Mouse (Mus musculus): ENCODE data around the gene Pcnx. TPM values are rescaled to one million over a fixed set of nuclear protein-coding genes. Genes with fewer than 3 reads are reported as not detected.
"Not testable (repeated sequence)": the region's sequence is repeated elsewhere in the genome, so short reads cannot be mapped to it uniquely, and the experiment has no call there.

Gene Pcnx
- polyA plus RNA-seq, 1 experiment from 2014 or later, result 27.7 TPM

DNA sequence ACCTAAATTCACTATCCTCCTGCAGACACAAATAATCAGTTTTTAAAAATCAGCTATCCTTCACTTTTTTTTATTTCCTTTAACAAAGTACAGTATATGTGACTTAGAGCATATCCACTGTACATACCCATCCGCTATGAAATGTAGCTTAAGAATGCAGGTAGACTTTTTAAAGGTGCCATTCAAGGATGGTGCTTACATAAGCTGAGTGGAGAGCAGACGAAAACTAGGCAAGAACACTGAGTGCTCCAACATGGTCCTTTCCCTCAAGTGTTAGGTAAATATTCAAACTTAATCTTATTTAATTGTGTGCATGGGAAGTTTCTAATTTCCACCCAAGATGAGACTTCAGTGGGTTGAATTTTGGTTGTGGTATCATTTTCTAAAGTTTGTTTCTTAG is 119.5 kb downstream of the Pcnx start:
- Histone ChIP-seq H3K27ac (no peak overlapping the region), H3K4me3 (ENCODE audit: inconsistent target) (no peak overlapping the region), H3K36me3 (ENCODE audit: inconsistent target) (peaks cover 71% of the 10 kb centered on the region), H3K79me2 (ENCODE audit: inconsistent target) (no peaks in the 10 kb centered on the region)
- 100% methylated on average over 2 of the region's 2 CpGs for WGBS (ENCODE audit: missing documents)

DNA sequence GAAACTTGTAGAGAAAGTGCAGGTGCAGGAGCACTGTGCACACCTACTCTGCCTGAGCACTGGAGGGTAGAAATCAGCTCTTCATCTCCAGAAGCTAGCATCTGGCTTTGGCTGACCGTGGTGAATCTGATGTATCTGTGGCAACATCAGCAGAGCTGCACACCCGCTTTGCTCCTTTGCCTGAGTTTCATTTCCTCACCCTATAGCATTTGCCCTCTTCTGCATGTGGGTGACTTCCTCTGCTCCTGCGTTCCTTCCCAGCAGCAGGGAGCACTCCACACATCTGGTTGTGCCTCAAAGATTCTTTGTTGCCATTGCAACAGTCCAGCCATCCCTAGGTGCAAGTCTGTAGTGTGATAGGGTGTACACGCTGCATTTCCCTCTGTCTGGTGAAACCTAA is 132.3 kb downstream of the Pcnx start:
- Histone ChIP-seq H3K79me2 (ENCODE audit: inconsistent target) (no peaks in the 10 kb centered on the region), H3K4me3 (ENCODE audit: inconsistent target) (no peak overlapping the region), H3K36me3 (ENCODE audit: inconsistent target) (peaks cover 56% of the 10 kb centered on the region; the same call in 1 of the 2 replicates), H3K27ac (no peak overlapping the region)
- 27% methylated on average over 4 of the region's 4 CpGs for WGBS (ENCODE audit: missing documents)

- Histone ChIP-seq H3K36me3 (ENCODE audit: inconsistent target) (peaks cover 47% of the 10 kb centered on the region; the same call in 1 of the 2 replicates), H3K27ac (no peak overlapping the region), H3K4me3 (ENCODE audit: inconsistent target) (no peak overlapping the region), H3K79me2 (ENCODE audit: inconsistent target) (no peaks in the 10 kb centered on the region)
- WGBS (ENCODE audit: missing documents), result 91% methylated on average over 6 of the region's 6 CpGs
Measured at GRCm38 (mm10) chr12:81992996-81993395, 133.2 kb downstream of the Pcnx start.

- no peak overlapping the region for H3K4me3 ChIP-seq (ENCODE audit: inconsistent target)
- H3K79me2 ChIP-seq (ENCODE audit: inconsistent target), result no peaks in the 10 kb centered on the region
- WGBS (ENCODE audit: missing documents), result 94% methylated on average over 20 of the region's 20 CpGs
- H3K36me3 ChIP-seq (ENCODE audit: inconsistent target), result peaks cover 31% of the 10 kb centered on the region; the same call in 1 of the 2 replicates
- H3K27ac ChIP-seq, result no peak overlapping the region
Measured at GRCm38 (mm10) chr12:81994911-81995667, 135.3 kb downstream of the Pcnx start.

DNA sequence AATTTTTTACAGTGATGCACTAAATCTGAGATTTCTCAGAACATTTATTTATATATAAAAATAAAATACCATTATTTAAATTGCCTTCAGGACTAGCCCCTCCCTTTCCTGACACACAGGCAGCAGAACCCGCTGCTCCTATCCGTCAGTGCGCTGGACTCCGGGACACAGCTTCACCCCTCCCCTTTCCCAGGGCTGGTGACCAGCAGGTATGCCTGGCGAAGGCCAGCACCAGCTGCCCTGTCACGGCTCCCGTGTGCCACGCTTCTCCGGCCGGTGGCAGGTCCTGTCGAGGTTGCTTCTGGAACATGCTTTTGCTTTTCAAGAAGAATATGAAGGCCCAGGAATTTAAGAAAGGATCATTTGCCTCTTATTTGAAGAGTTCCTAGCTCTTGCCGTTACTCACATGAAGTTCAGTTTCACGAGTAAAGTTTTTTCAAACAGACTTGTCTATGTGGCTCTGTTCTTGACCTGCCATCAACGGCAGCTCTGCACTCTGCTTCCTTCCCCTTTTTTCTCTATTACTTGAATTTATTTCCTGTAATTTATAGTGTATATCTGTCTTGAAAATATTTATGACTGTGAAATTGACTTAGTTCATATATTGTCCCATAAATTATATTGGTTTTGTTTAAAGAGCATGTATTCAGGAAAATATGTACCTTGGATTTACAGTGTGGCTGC is 137.0 kb downstream of the Pcnx start:
- Histone ChIP-seq H3K4me3 (ENCODE audit: inconsistent target) (no peak overlapping the region), H3K36me3 (ENCODE audit: inconsistent target) (peaks cover 14% of the 10 kb centered on the region; the same call in 1 of the 2 replicates), H3K79me2 (ENCODE audit: inconsistent target) (no peaks in the 10 kb centered on the region), H3K27ac (no peak overlapping the region)
- 28% methylated on average over 14 of the region's 14 CpGs for WGBS (ENCODE audit: missing documents)

- Histone ChIP-seq H3K4me3 (ENCODE audit: inconsistent target) (no peak overlapping the region), H3K36me3 (ENCODE audit: inconsistent target) (peaks cover 13% of the 10 kb centered on the region; the same call in 1 of the 2 replicates), H3K27ac (no peak overlapping the region), H3K79me2 (ENCODE audit: inconsistent target) (no peaks in the 10 kb centered on the region)
- WGBS (ENCODE audit: missing documents), result 45% methylated on average over 3 of the region's 3 CpGs
Measured at GRCm38 (mm10) chr12:81997497-81997896, 137.7 kb downstream of the Pcnx start.

DNA sequence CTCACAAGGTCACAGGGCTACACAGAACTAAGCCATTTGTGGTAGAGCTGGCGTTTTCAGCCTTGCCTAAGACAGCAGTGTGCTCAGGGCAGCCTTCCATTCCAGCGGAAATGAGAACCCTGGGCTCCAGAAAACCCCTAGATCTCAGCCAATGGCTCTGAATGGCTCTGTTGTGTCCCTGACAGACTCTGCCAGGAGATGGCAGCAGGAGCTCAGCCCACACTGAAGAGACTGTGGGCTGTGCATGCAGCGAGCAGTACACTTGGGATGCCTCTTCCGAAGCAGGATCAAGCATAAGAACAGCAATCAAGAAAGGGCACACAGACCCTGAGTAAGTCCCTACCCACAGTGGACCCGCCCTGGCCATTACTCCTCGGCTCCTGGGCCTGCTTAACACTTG is 142.9 kb downstream of the Pcnx start:
- no CpG with 5 or more reads among the region's 6 CpGs for WGBS (ENCODE audit: missing documents)
- not testable (repeated sequence) for H3K4me3 ChIP-seq (ENCODE audit: inconsistent target); H3K36me3 ChIP-seq (ENCODE audit: inconsistent target); H3K79me2 ChIP-seq (ENCODE audit: inconsistent target); H3K27ac ChIP-seq

- not testable (repeated sequence) for H3K79me2 ChIP-seq (ENCODE audit: inconsistent target); H3K36me3 ChIP-seq (ENCODE audit: inconsistent target); H3K27ac ChIP-seq; H3K4me3 ChIP-seq (ENCODE audit: inconsistent target)
- WGBS (ENCODE audit: missing documents), result no CpG with 5 or more reads among the region's 6 CpGs
Measured at GRCm38 (mm10) chr12:82025901-82026633, 166.2 kb downstream of the Pcnx start.

DNA sequence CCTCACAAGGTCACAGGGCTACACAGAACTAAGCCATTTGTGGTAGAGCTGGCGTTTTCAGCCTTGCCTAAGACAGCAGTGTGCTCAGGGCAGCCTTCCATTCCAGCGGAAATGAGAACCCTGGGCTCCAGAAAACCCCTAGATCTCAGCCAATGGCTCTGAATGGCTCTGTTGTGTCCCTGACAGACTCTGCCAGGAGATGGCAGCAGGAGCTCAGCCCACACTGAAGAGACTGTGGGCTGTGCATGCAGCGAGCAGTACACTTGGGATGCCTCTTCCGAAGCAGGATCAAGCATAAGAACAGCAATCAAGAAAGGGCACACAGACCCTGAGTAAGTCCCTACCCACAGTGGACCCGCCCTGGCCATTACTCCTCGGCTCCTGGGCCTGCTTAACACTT is 173.7 kb downstream of the Pcnx start:
- H3K36me3 ChIP-seq (ENCODE audit: inconsistent target); H3K79me2 ChIP-seq (ENCODE audit: inconsistent target); H3K4me3 ChIP-seq (ENCODE audit: inconsistent target); H3K27ac ChIP-seq: not testable (repeated sequence)
- no CpG with 5 or more reads among the region's 6 CpGs for WGBS (ENCODE audit: missing documents)

- WGBS (ENCODE audit: missing documents), result no CpG with 5 or more reads among the region's 6 CpGs
- not testable (repeated sequence) for H3K27ac ChIP-seq; H3K79me2 ChIP-seq (ENCODE audit: inconsistent target); H3K36me3 ChIP-seq (ENCODE audit: inconsistent target); H3K4me3 ChIP-seq (ENCODE audit: inconsistent target)
Measured at GRCm38 (mm10) chr12:82033973-82034372, 174.2 kb downstream of the Pcnx start.

GRCm38 (mm10) chr12:82044078-82044477 is 184.3 kb downstream of the Pcnx start:
- not testable (repeated sequence) for H3K79me2 ChIP-seq (ENCODE audit: inconsistent target); H3K27ac ChIP-seq; H3K36me3 ChIP-seq (ENCODE audit: inconsistent target); H3K4me3 ChIP-seq (ENCODE audit: inconsistent target)
- no CpG with 5 or more reads among the region's 4 CpGs for WGBS (ENCODE audit: missing documents)

Other genes starting within 250 kb of the Pcnx start
- gene Ttc9, start 228.8 kb upstream of the Pcnx start, polyA plus RNA-seq (2018), result 0.20 TPM in 1 of 3 replicates, not detected in the others
- 2.1 to 3.5 TPM (median 2.4 TPM) in 3 replicates for gene Map3k9, start 78.8 kb upstream of the Pcnx start, polyA plus RNA-seq (2018)